Mouse (Mus musculus) small intestine, adult 2 months (tissue): ENCODE results near the gene Rack1.

Source experiments
- CTCF ChIP-seq: fragments of 200-500 bp; IDR thresholded peaks from 2 replicates; pipeline ENCODE4 v1.5.1; 2012; ENCODE audit warnings: low read depth, mild to moderate bottlenecking, control low read depth, inconsistent platforms, low read length, moderate library complexity, mixed read lengths; ENCODE audit not compliant: insufficient replicate concordance, insufficient read length; ENCODE audit errors: extremely low read depth
- POLR2A ChIP-seq: fragments of 200-500 bp; IDR thresholded peaks from 2 replicates; pipeline ENCODE4 v1.6.1; 2012; ENCODE audit warnings: low read depth, mild to moderate bottlenecking, control low read depth, inconsistent platforms, low read length, moderate library complexity

DNA sequence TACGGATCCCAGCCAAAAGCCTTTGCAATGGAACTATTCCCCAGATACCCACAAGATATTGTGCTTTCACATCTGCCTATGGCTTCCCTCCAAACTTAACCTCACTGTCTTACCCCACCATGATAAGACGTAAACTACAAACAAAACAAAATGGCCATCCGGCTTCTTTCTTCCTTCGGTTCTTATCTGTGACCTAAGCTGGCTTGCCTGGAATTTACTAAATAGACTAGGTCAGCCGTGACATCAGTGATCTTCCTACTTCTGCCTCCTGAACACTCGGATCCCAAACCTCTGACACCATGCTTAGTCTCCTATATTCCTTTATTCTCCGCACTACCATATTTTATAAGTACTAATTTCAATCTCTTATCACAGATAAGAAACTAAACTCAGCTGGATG is 1.8 kb upstream of the Rack1 start:
- TF ChIP-seq POLR2A (no peak), CTCF (no peak)
